Mouse (Mus musculus) CH12F3 (cell line): ENCODE results near the gene Cwc25.

Experiments
- in situ Hi-C: fragments of 300-500 bp; cut with MboI; formaldehyde crosslinking; loops from 2 replicates; pipeline ENCODE4 v1.14.3; 2020; ENCODE audit warnings: low sequenced_read_pairs

Gene Cwc25

GRCm38 (mm10) chr11:97777129-97777529 is 10.8 kb upstream of the Cwc25 start:
- in situ Hi-C loops = no loop called here

- in situ Hi-C loops = no loop called here
These were observed 10.3 kb upstream of the Cwc25 start for GRCm38 (mm10) chr11:97776497-97777128.

- in situ Hi-C loops = no loop called here
These were observed 9.6 kb upstream of the Cwc25 start, which contains the start of gene 1700001P01Rik for GRCm38 (mm10) chr11:97775808-97776496. Gene 1700001P01Rik, minus strand, starts transcription at chr11:97775918.

- in situ Hi-C loops = no loop called here
These were observed 8.8 kb upstream of the Cwc25 start for GRCm38 (mm10) chr11:97775186-97775585.

- in situ Hi-C loops = no loop called here
These were observed 5.1 kb upstream of the Cwc25 start for GRCm38 (mm10) chr11:97771410-97771809.

- in situ Hi-C loops = no loop called here
These were observed 3.3 kb upstream of the Cwc25 start for GRCm38 (mm10) chr11:97769704-97770103.

GRCm38 (mm10) chr11:97761638-97762037 is 4.7 kb downstream of the Cwc25 start:
- in situ Hi-C loops = no loop called here

- in situ Hi-C loops = no loop called here
These were observed 7.4 kb downstream of the Cwc25 start for GRCm38 (mm10) chr11:97758942-97759341.

GRCm38 (mm10) chr11:97758125-97758524 is 8.2 kb downstream of the Cwc25 start:
- in situ Hi-C loops = no loop called here

- in situ Hi-C loops = no loop called here
These were observed 13.1 kb downstream of the Cwc25 start for GRCm38 (mm10) chr11:97753277-97753676.

- in situ Hi-C loops = no loop called here
These were observed 17.9 kb downstream of the Cwc25 start for GRCm38 (mm10) chr11:97748496-97748895.

GRCm38 (mm10) chr11:97747773-97748172 is 18.6 kb downstream of the Cwc25 start:
- in situ Hi-C loops = no loop called here

- in situ Hi-C loops = no loop called here
These were observed 21.0 kb downstream of the Cwc25 start for GRCm38 (mm10) chr11:97745331-97745721.

GRCm38 (mm10) chr11:97744718-97745330 is 21.5 kb downstream of the Cwc25 start:
- in situ Hi-C loops = no loop called here

- in situ Hi-C loops = no loop called here
These were observed 22.2 kb downstream of the Cwc25 start, which contains the start of gene Pip4k2b for GRCm38 (mm10) chr11:97744063-97744717. Gene Pip4k2b, minus strand, starts transcription at chr11:97744704.

GRCm38 (mm10) chr11:97743423-97743822 is 22.9 kb downstream of the Cwc25 start:
- in situ Hi-C loops = no loop called here

GRCm38 (mm10) chr11:97742591-97742990 is 23.8 kb downstream of the Cwc25 start:
- in situ Hi-C loops = no loop called here

- in situ Hi-C loops = no loop called here
These were observed 24.2 kb downstream of the Cwc25 start for GRCm38 (mm10) chr11:97742157-97742556.

- in situ Hi-C loops = no loop called here
These were observed 26.2 kb downstream of the Cwc25 start for GRCm38 (mm10) chr11:97740190-97740589.

- in situ Hi-C loops = no loop called here
These were observed 27.2 kb downstream of the Cwc25 start for GRCm38 (mm10) chr11:97739155-97739554.

- in situ Hi-C loops = no loop called here
These were observed 27.7 kb downstream of the Cwc25 start for GRCm38 (mm10) chr11:97738703-97739102.
